Mouse (Mus musculus): Measurements from ENCODE around the gene Gm28041. TPM values are rescaled to one million over a fixed set of nuclear protein-coding genes. Genes with fewer than 3 reads are reported as not detected.
A peak's percentile ranks its signal among the peaks of the same experiment; 100 is the strongest.
"Not testable (repeated sequence)": the region's sequence is repeated elsewhere in the genome, so short reads cannot be mapped to it uniquely, and the experiment has no call there.

The Gm28041 gene
- polyA plus RNA-seq, 1 experiment from 2014 or later = not detected

DNA sequence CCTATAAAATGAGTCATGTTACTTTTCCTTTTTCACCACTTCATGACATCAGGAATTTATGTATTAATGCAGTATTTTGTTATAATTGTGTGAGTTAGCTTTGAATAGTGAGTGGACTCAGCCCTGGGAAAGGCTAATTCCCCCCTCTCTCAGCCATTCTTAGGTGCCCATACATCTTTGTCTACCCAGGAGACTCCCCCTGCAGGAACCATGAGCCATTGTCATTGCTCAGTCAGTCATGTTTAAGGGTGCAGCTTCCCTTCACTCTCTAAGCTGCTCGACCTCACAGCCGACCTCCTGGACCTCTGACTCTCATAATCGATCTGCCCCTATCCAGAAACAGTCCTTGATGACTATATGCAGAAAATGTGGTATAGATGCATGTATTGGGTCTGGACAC lies 722 bp upstream of the Gm28041 start:
- ATAC-seq; H3K4me1 ChIP-seq (ENCODE audit: control insufficient read depth, insufficient read depth, low read length); H3K27me3 ChIP-seq (replicated peaks; ENCODE audit: control insufficient read depth, insufficient read depth, low read length); H3K9ac ChIP-seq (ENCODE audit: low read depth, low read length); H3K9me3 ChIP-seq (ENCODE audit: control insufficient read depth, low read length); H3K4me3 ChIP-seq (ENCODE audit: low read length); H3K27ac ChIP-seq (ENCODE audit: low read length); H3K36me3 ChIP-seq (ENCODE audit: control insufficient read depth, insufficient read depth, low read length); H3K4me2 ChIP-seq (ENCODE audit: low read depth, low read length): not testable (repeated sequence)
- WGBS = 74% methylated on average over 3 of the region's 3 CpGs

- Histone ChIP-seq H3K27ac (ENCODE audit: low read length) (peak within 1 kb of the TSS; percentile 72), H3K9me3 (ENCODE audit: control insufficient read depth, low read length) (no peaks in the 10 kb centered on the region), H3K9ac (ENCODE audit: low read depth, low read length) (peak within 1 kb of the TSS; percentile 80), H3K4me2 (ENCODE audit: low read depth, low read length) (peak within 1 kb of the TSS; percentile 51), H3K4me3 (ENCODE audit: low read length) (peak within 1 kb of the TSS; percentile 79), H3K4me1 (ENCODE audit: control insufficient read depth, insufficient read depth, low read length) (peaks cover 3% of the 10 kb centered on the region; the same call in 1 of the 2 replicates), H3K27me3 (replicated peaks; ENCODE audit: control insufficient read depth, insufficient read depth, low read length) (no peaks in the 10 kb centered on the region), H3K36me3 (ENCODE audit: control insufficient read depth, insufficient read depth, low read length) (no peaks in the 10 kb centered on the region)
- under 1% methylated on average over 15 of the region's 15 CpGs for WGBS
- ATAC-seq = peak; percentile 96
Measured at GRCm38 (mm10) chr13:67360131-67360744, 15.3 kb downstream of the Gm28041 start, which contains the start of the genes Gm28044 and Zfp953. Gene Gm28044, minus strand, starts transcription at chr13:67360536. Gene Zfp953, minus strand, starts transcription at chr13:67360605.

- Histone ChIP-seq H3K4me2 (ENCODE audit: low read depth, low read length) (no peak overlapping the region), H3K36me3 (ENCODE audit: control insufficient read depth, insufficient read depth, low read length) (no peaks in the 10 kb centered on the region), H3K27me3 (replicated peaks; ENCODE audit: control insufficient read depth, insufficient read depth, low read length) (no peaks in the 10 kb centered on the region), H3K4me3 (ENCODE audit: low read length) (no peak overlapping the region), H3K9me3 (ENCODE audit: control insufficient read depth, low read length) (no peaks in the 10 kb centered on the region), H3K27ac (ENCODE audit: low read length) (no peak overlapping the region), H3K9ac (ENCODE audit: low read depth, low read length) (no peak overlapping the region), H3K4me1 (ENCODE audit: control insufficient read depth, insufficient read depth, low read length) (no peaks in the 10 kb centered on the region)
- ATAC-seq = no peak
Measured at GRCm38 (mm10) chr13:67351854-67352253, 23.7 kb downstream of the Gm28041 start.

DNA sequence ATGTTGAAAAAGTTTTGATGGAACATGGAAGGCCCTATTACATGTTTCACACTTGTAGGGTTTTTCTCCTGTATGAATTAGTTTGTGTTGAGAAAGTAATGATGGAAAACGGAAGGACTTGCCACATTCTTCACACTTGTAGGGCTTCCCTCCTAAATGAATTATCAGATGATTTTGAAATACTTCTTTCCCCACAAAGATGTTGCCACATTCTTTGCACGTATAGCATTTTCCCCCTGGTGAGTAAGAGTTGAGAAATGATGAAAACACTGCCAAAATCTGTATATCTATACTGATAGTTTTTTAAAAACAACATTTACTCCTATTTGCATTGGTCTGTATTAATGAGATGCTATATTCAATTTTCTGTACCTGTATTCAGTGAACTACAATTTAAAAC lies 32.1 kb downstream of the Gm28041 start:
- no peak overlapping the region for H3K4me3 ChIP-seq (ENCODE audit: low read length)
- H3K36me3 ChIP-seq (ENCODE audit: control insufficient read depth, insufficient read depth, low read length) = peaks cover 3% of the 10 kb centered on the region; the same call in 1 of the 2 replicates
- no peak overlapping the region for H3K4me2 ChIP-seq (ENCODE audit: low read depth, low read length)
- no peak for ATAC-seq
- H3K9me3 ChIP-seq (ENCODE audit: control insufficient read depth, low read length) = no peaks in the 10 kb centered on the region
- H3K27me3 ChIP-seq (replicated peaks; ENCODE audit: control insufficient read depth, insufficient read depth, low read length) = no peaks in the 10 kb centered on the region
- 91% methylated on average over 2 of the region's 2 CpGs for WGBS
- H3K9ac ChIP-seq (ENCODE audit: low read depth, low read length) = no peak overlapping the region
- no peaks in the 10 kb centered on the region for H3K4me1 ChIP-seq (ENCODE audit: control insufficient read depth, insufficient read depth, low read length)
- no peak overlapping the region for H3K27ac ChIP-seq (ENCODE audit: low read length)

- 69% methylated on average over 1 of the region's 1 CpGs for WGBS
- Histone ChIP-seq H3K9me3 (ENCODE audit: control insufficient read depth, low read length) (no peaks in the 10 kb centered on the region), H3K27me3 (replicated peaks; ENCODE audit: control insufficient read depth, insufficient read depth, low read length) (no peaks in the 10 kb centered on the region), H3K36me3 (ENCODE audit: control insufficient read depth, insufficient read depth, low read length) (no peaks in the 10 kb centered on the region), H3K27ac (ENCODE audit: low read length) (no peak overlapping the region), H3K4me1 (ENCODE audit: control insufficient read depth, insufficient read depth, low read length) (0 out of 2 replicates have a peak, but pooled peaks cover 3% of the 10 kb centered on the region), H3K4me2 (ENCODE audit: low read depth, low read length) (peak overlapping the region; percentile 69), H3K9ac (ENCODE audit: low read depth, low read length) (peak overlapping the region; percentile 73), H3K4me3 (ENCODE audit: low read length) (peak overlapping the region; percentile 66)
- peak; percentile 31 for ATAC-seq
Measured at GRCm38 (mm10) chr13:67332877-67333276, 42.7 kb downstream of the Gm28041 start.

DNA sequence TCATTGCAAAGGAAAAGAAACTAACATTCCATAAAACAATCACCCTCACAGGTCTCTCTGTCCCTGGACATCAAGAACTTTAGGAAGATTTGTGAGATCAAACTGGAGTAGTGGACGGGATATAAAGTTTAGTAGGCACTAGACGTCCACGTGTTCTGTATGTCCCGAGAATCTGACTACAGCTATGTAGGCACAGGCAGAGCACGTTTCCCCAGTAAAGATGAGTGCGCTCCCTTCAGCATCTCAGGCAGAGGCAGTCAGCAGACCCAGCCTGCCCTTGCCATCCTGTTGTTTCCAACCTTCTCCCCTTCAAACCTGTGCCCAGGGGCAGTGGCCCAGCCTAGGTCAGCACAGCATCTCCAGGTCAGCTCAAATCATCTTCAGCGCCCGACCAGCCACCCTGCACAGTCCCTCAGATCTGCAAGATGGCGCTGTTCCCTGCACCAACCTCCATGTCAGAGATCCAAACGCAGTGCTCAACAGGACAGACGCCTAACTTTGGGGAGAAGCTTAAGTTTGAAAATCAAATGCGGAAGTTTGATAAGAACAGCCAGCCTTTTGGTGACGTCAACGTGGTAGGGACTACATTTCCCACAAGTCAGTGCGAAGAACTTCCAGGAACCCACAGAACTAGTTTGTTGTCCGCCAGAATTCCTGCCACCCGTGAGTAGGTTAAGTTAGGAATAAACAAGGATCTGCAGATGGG lies 43.4 kb downstream of the Gm28041 start, which contains the start of gene Zfp595:
Gene Zfp595 (minus strand): TSS at position 552 of the 706 bp plus-strand sequence.
- ATAC-seq = peak; percentile 95
- 0 out of 2 replicates have a peak, but pooled peaks cover 3% of the 10 kb centered on the region for H3K4me1 ChIP-seq (ENCODE audit: control insufficient read depth, insufficient read depth, low read length)
- WGBS = 10% methylated on average over 17 of the region's 17 CpGs
- peak within 1 kb of the TSS; percentile 69 for H3K4me2 ChIP-seq (ENCODE audit: low read depth, low read length)
- H3K27ac ChIP-seq (ENCODE audit: low read length) = peak within 1 kb of the TSS; percentile 64
- H3K4me3 ChIP-seq (ENCODE audit: low read length) = peak within 1 kb of the TSS; percentile 66
- no peaks in the 10 kb centered on the region for H3K9me3 ChIP-seq (ENCODE audit: control insufficient read depth, low read length)
- H3K36me3 ChIP-seq (ENCODE audit: control insufficient read depth, insufficient read depth, low read length) = no peaks in the 10 kb centered on the region
- no peaks in the 10 kb centered on the region for H3K27me3 ChIP-seq (replicated peaks; ENCODE audit: control insufficient read depth, insufficient read depth, low read length)
- H3K9ac ChIP-seq (ENCODE audit: low read depth, low read length) = peak within 1 kb of the TSS; percentile 73

DNA sequence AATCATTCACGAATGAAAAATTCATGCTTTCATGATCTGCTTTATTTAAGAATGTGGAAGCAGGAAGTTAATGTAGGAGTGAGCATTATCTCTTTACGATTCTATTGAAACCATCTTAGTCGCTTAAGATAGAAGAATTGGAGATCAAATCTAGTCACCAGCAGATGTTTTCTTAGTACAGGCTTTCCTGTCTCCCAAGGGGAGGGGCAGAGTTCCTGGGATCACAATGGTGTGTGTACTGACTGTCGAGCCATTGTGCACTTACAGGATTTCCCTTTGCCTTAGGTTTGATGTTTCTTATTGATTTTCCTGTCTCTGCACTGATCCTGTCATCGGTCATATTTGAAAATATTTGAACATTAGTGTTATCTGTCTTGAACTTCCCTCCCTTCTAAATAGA lies 68.8 kb downstream of the Gm28041 start:
- Histone ChIP-seq H3K4me3 (ENCODE audit: low read length) (peak overlapping the region; percentile 81), H3K9ac (ENCODE audit: low read depth, low read length) (peak overlapping the region; percentile 88; the same call in 1 of the 2 replicates), H3K4me1 (ENCODE audit: control insufficient read depth, insufficient read depth, low read length) (peaks cover 6% of the 10 kb centered on the region; the same call in 1 of the 2 replicates), H3K27ac (ENCODE audit: low read length) (no peak overlapping the region), H3K36me3 (ENCODE audit: control insufficient read depth, insufficient read depth, low read length) (no peaks in the 10 kb centered on the region), H3K9me3 (ENCODE audit: control insufficient read depth, low read length) (no peaks in the 10 kb centered on the region), H3K27me3 (replicated peaks; ENCODE audit: control insufficient read depth, insufficient read depth, low read length) (no peaks in the 10 kb centered on the region), H3K4me2 (ENCODE audit: low read depth, low read length) (peak overlapping the region; percentile 90)
- 26% methylated on average over 5 of the region's 5 CpGs for WGBS
- peak; percentile 74 for ATAC-seq

GRCm38 (mm10) chr13:67305822-67306672 lies 69.5 kb downstream of the Gm28041 start, which contains the start of gene Zfp457:
Gene Zfp457, minus strand, starts transcription at chr13:67306485.
- 7% methylated on average over 16 of the region's 16 CpGs for WGBS
- Histone ChIP-seq H3K36me3 (ENCODE audit: control insufficient read depth, insufficient read depth, low read length) (no peaks in the 10 kb centered on the region), H3K4me3 (ENCODE audit: low read length) (peak within 1 kb of the TSS; percentile 81), H3K4me2 (ENCODE audit: low read depth, low read length) (peak within 1 kb of the TSS; percentile 90), H3K27ac (ENCODE audit: low read length) (peak within 1 kb of the TSS; percentile 41; the same call in 1 of the 2 replicates), H3K9ac (ENCODE audit: low read depth, low read length) (peak within 1 kb of the TSS; percentile 88), H3K9me3 (ENCODE audit: control insufficient read depth, low read length) (no peaks in the 10 kb centered on the region), H3K27me3 (replicated peaks; ENCODE audit: control insufficient read depth, insufficient read depth, low read length) (no peaks in the 10 kb centered on the region), H3K4me1 (ENCODE audit: control insufficient read depth, insufficient read depth, low read length) (peaks cover 6% of the 10 kb centered on the region; the same call in 1 of the 2 replicates)
- ATAC-seq = peak; percentile 100

All from intestine, embryonic 16.5 days (tissue).